Mouse (Mus musculus): ENCODE measurements around the gene Fkbp4. TPM values are rescaled to one million over a fixed set of nuclear protein-coding genes. Genes with fewer than 3 reads are reported as not detected.

Fkbp4 gene
- polyA plus RNA-seq, 2 experiments: 121 to 158 TPM

- H3K27me3 ChIP-seq (ENCODE audit: control insufficient read depth, insufficient read depth, low read length): no peaks in the 10 kb centered on the region
- no peak overlapping the region for H3K4me2 ChIP-seq (ENCODE audit: low read depth)
- TF ChIP-seq CTCF (IDR thresholded peaks at IDR 0.05; ENCODE audit: low read depth): no peak
- no peak for TF ChIP-seq EP300 (IDR thresholded peaks at IDR 0.05; ENCODE audit: low read depth)
- ATAC-seq (ENCODE audit: insufficient read depth) (no peak), DNase-seq (ENCODE audit: low read depth in 3 of 3, low spot score in 3 of 3) (no peak)
- no peaks in the 10 kb centered on the region for H3K9me3 ChIP-seq (ENCODE audit: control insufficient read depth, low read length)
- H3K27ac ChIP-seq: no peak overlapping the region
- 85% methylated on average over 13 of the region's 13 CpGs for WGBS (ENCODE audit: insufficient replicate concordance)
- H3K4me3 ChIP-seq (ENCODE audit: insufficient read depth in 1 of 2, low read depth in 2 of 2, low read length in 2 of 2): no peak overlapping the region
- H3K9ac ChIP-seq (replicated peaks): no peak overlapping the region
- H3K36me3 ChIP-seq (replicated peaks; ENCODE audit: control insufficient read depth, insufficient read depth, low read depth): peaks cover 58% of the 10 kb centered on the region
- H3K4me1 ChIP-seq (replicated peaks; ENCODE audit: control insufficient read depth in 2 of 2, insufficient read depth in 2 of 2, low read length in 1 of 2): peaks cover 10 to 13% of the 10 kb centered on the region in 2 experiments; a peak in 3 of 4 replicates
These were observed 6.0 kb downstream of the Fkbp4 start for GRCm38 (mm10) chr6:128432356-128432915.

- no peak overlapping the region for H3K4me2 ChIP-seq (ENCODE audit: low read depth)
- no peaks in the 10 kb centered on the region for H3K9me3 ChIP-seq (ENCODE audit: control insufficient read depth, low read length)
- no peak overlapping the region for H3K4me3 ChIP-seq (ENCODE audit: insufficient read depth in 1 of 2, low read depth in 2 of 2, low read length in 2 of 2)
- H3K36me3 ChIP-seq (replicated peaks; ENCODE audit: control insufficient read depth, insufficient read depth, low read depth): peaks cover 49% of the 10 kb centered on the region
- WGBS (ENCODE audit: insufficient replicate concordance): 65% methylated on average over 6 of the region's 6 CpGs
- H3K27ac ChIP-seq: no peak overlapping the region
- peaks cover 0 to 11% of the 10 kb centered on the region in 2 experiments; a peak in 2 of 4 replicates for H3K4me1 ChIP-seq (replicated peaks; ENCODE audit: control insufficient read depth in 2 of 2, insufficient read depth in 2 of 2, low read length in 1 of 2)
- TF ChIP-seq CTCF (IDR thresholded peaks at IDR 0.05; ENCODE audit: low read depth) (no peak), EP300 (IDR thresholded peaks at IDR 0.05; ENCODE audit: low read depth) (no peak)
- DNase-seq (ENCODE audit: low read depth in 3 of 3, low spot score in 3 of 3) (no peak), ATAC-seq (ENCODE audit: insufficient read depth) (no peak)
- no peaks in the 10 kb centered on the region for H3K27me3 ChIP-seq (ENCODE audit: control insufficient read depth, insufficient read depth, low read length)
- H3K9ac ChIP-seq (replicated peaks): no peak overlapping the region
These were observed 8.7 kb downstream of the Fkbp4 start for GRCm38 (mm10) chr6:128429826-128430225.

GRCm38 (mm10) chr6:128429300-128429699 lies 9.2 kb downstream of the Fkbp4 start:
- Histone ChIP-seq H3K4me1 (replicated peaks; ENCODE audit: control insufficient read depth in 2 of 2, insufficient read depth in 2 of 2, low read length in 1 of 2) (peaks cover 0 to 11% of the 10 kb centered on the region in 2 experiments; a peak in 2 of 4 replicates), H3K9me3 (ENCODE audit: control insufficient read depth, low read length) (no peaks in the 10 kb centered on the region), H3K9ac (replicated peaks) (no peak overlapping the region), H3K27ac (no peak overlapping the region), H3K4me3 (ENCODE audit: insufficient read depth in 1 of 2, low read depth in 2 of 2, low read length in 2 of 2) (no peak overlapping the region), H3K36me3 (replicated peaks; ENCODE audit: control insufficient read depth, insufficient read depth, low read depth) (peaks cover 45% of the 10 kb centered on the region), H3K4me2 (ENCODE audit: low read depth) (no peak overlapping the region), H3K27me3 (ENCODE audit: control insufficient read depth, insufficient read depth, low read length) (no peaks in the 10 kb centered on the region)
- no peak for DNase-seq (ENCODE audit: low read depth in 3 of 3, low spot score in 3 of 3)
- 64% methylated on average over 2 of the region's 2 CpGs for WGBS (ENCODE audit: insufficient replicate concordance)
- no peak for TF ChIP-seq EP300 (IDR thresholded peaks at IDR 0.05; ENCODE audit: low read depth)
- no peak for TF ChIP-seq CTCF (IDR thresholded peaks at IDR 0.05; ENCODE audit: low read depth)
- ATAC-seq (ENCODE audit: insufficient read depth): no peak

- Histone ChIP-seq H3K4me1 (replicated peaks; ENCODE audit: control insufficient read depth in 2 of 2, insufficient read depth in 2 of 2, low read length in 1 of 2) (peaks cover 0 to 16% of the 10 kb centered on the region in 2 experiments; a peak in 3 of 4 replicates), H3K27ac (no peak overlapping the region), H3K9ac (replicated peaks) (no peak overlapping the region), H3K27me3 (ENCODE audit: control insufficient read depth, insufficient read depth, low read length) (no peaks in the 10 kb centered on the region), H3K9me3 (ENCODE audit: control insufficient read depth, low read length) (no peaks in the 10 kb centered on the region), H3K36me3 (replicated peaks; ENCODE audit: control insufficient read depth, insufficient read depth, low read depth) (peaks cover 28% of the 10 kb centered on the region), H3K4me2 (ENCODE audit: low read depth) (no peak overlapping the region), H3K4me3 (ENCODE audit: insufficient read depth in 1 of 2, low read depth in 2 of 2, low read length in 2 of 2) (no peak overlapping the region)
- no peak for ATAC-seq (ENCODE audit: insufficient read depth)
- 80% methylated on average over 5 of the region's 5 CpGs for WGBS (ENCODE audit: insufficient replicate concordance)
- no peak for TF ChIP-seq CTCF (IDR thresholded peaks at IDR 0.05; ENCODE audit: low read depth)
- no peak for TF ChIP-seq EP300 (IDR thresholded peaks at IDR 0.05; ENCODE audit: low read depth)
- no peak for DNase-seq (ENCODE audit: low read depth in 3 of 3, low spot score in 3 of 3)
These were observed 10.9 kb downstream of the Fkbp4 start for GRCm38 (mm10) chr6:128427571-128427970.

- Histone ChIP-seq H3K9ac (replicated peaks) (peak overlapping the region; percentile 65), H3K4me1 (replicated peaks; ENCODE audit: control insufficient read depth in 2 of 2, insufficient read depth in 2 of 2, low read length in 1 of 2) (peaks cover 0 to 17% of the 10 kb centered on the region in 2 experiments; a peak in 3 of 4 replicates), H3K27me3 (ENCODE audit: control insufficient read depth, insufficient read depth, low read length) (no peaks in the 10 kb centered on the region), H3K27ac (no peak overlapping the region; the same call in 1 of the 2 replicates), H3K9me3 (ENCODE audit: control insufficient read depth, low read length) (no peaks in the 10 kb centered on the region), H3K4me3 (ENCODE audit: insufficient read depth in 1 of 2, low read depth in 2 of 2, low read length in 2 of 2) (peak overlapping the region; percentile 64 to 92), H3K36me3 (replicated peaks; ENCODE audit: control insufficient read depth, insufficient read depth, low read depth) (peaks cover 6% of the 10 kb centered on the region), H3K4me2 (ENCODE audit: low read depth) (peak overlapping the region; percentile 80)
- WGBS (ENCODE audit: insufficient replicate concordance): 15% methylated on average over 9 of the region's 9 CpGs
- TF ChIP-seq EP300 (IDR thresholded peaks at IDR 0.05; ENCODE audit: low read depth): 0 out of 2 replicates have a peak, but pooled peaks have one; percentile 3
- no peak for TF ChIP-seq CTCF (IDR thresholded peaks at IDR 0.05; ENCODE audit: low read depth)
- DNase-seq (ENCODE audit: low read depth in 3 of 3, low spot score in 3 of 3) (no peak), ATAC-seq (ENCODE audit: insufficient read depth) (no peak)
These were observed 13.4 kb downstream of the Fkbp4 start for GRCm38 (mm10) chr6:128425046-128425445.
